Mouse (Mus musculus) embryonic facial prominence, embryonic 13.5 days (tissue): ENCODE data around the gene Olfr524. TPM values are rescaled to one million over a fixed set of nuclear protein-coding genes. Genes with fewer than 3 reads are reported as not detected.

Experiments used
- ATAC-seq: fragments of 200-750 bp; cut with Nextera tagmentation; 2 replicates; pipeline ENCODE4 v1.8.0; 2017; ENCODE audit warnings: low read depth; ENCODE audit not compliant: insufficient number of reproducible peaks, insufficient read depth, low FRiP score, low TSS enrichment
- H3K27ac ChIP-seq: fragments of 300-500 bp; sonication (generic); 2 replicates; pipeline ENCODE4 v1.5.1; 2015; ENCODE audit warnings: moderate library complexity, mild to moderate bottlenecking, inconsistent platforms
- H3K27me3 ChIP-seq: fragments of 300-500 bp; sonication (generic); 2 replicates; pipeline ENCODE4 v1.6.1; 2015; ENCODE audit warnings: mild to moderate bottlenecking, inconsistent platforms
- H3K36me3 ChIP-seq: fragments of 300-500 bp; sonication (generic); 2 replicates; pipeline ENCODE4 v1.6.1; 2015; ENCODE audit warnings: mild to moderate bottlenecking, inconsistent platforms
- H3K4me1 ChIP-seq: fragments of 300-500 bp; sonication (generic); 2 replicates; pipeline ENCODE4 v1.6.1; 2015; ENCODE audit warnings: inconsistent platforms
- H3K4me2 ChIP-seq: fragments of 300-500 bp; sonication (generic); 2 replicates; pipeline ENCODE4 v1.6.1; 2015; ENCODE audit warnings: moderate library complexity, mild to moderate bottlenecking, inconsistent platforms
- H3K4me3 ChIP-seq: fragments of 300-500 bp; sonication (generic); 2 replicates; pipeline ENCODE4 v1.5.1; 2015; ENCODE audit warnings: mild to moderate bottlenecking, inconsistent platforms
- H3K9ac ChIP-seq: fragments of 300-500 bp; sonication (generic); 2 replicates; pipeline ENCODE4 v1.6.1; 2015; ENCODE audit warnings: mild to moderate bottlenecking, inconsistent platforms
- H3K9me3 ChIP-seq: fragments of 300-500 bp; sonication (generic); 2 replicates; pipeline ENCODE4 v1.6.1; 2016; ENCODE audit warnings: inconsistent platforms
- WGBS: fragments of 180-500 bp; shearing (Covaris S2); methylation state at CpG from one replicate; pipeline ENCODE4 v1.1.7; 2015; ENCODE audit warnings: mixed read lengths; 5-methylcytosine and 5-hydroxymethylcytosine counted together
- polyA plus RNA-seq: library from polyadenylated mRNA; unstranded; fragments of >200 nt; fragmentation: Nextera tagmentation; extraction: Ambion mirVana; gene quantifications from 2 replicates; pipeline ENCODE4 v1.2.1, GENCODE M21; 2015

Gene Olfr524
- polyA plus RNA-seq, 1 experiment from 2014 or later, result not detected

DNA sequence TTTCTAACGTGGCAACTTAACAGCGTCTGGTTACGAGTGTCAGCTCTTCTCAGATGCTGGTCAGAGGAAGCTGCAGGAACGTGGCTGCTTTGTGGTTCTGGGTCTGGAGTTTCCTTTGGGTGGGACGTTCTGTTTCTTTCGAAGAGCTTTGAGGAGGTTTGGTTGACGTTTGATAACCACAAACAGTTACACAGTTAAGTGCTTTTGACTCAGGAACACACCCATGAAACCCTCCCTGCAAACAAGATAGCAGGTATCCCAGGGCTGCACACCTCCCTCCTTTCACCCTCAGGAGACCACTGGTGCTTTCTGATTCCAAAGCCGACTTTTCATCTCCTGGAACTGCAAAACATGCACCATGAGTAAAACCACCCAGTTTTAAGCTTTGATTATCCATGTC, 2.4 kb upstream of the Olfr524 start:
- Histone ChIP-seq H3K27ac (no peak overlapping the region), H3K4me2 (no peak overlapping the region), H3K9me3 (no peaks in the 10 kb centered on the region), H3K36me3 (no peaks in the 10 kb centered on the region), H3K4me1 (no peaks in the 10 kb centered on the region), H3K4me3 (no peak overlapping the region), H3K27me3 (no peaks in the 10 kb centered on the region), H3K9ac (no peak overlapping the region)
- ATAC-seq, result no peak
- WGBS, result 73% methylated on average over 8 of the region's 8 CpGs

- H3K36me3 ChIP-seq, result no peaks in the 10 kb centered on the region
- H3K9me3 ChIP-seq, result no peaks in the 10 kb centered on the region
- H3K27me3 ChIP-seq, result no peaks in the 10 kb centered on the region
- H3K27ac ChIP-seq, result no peak overlapping the region
- H3K4me3 ChIP-seq, result no peak overlapping the region
- no peak overlapping the region for H3K9ac ChIP-seq
- no peaks in the 10 kb centered on the region for H3K4me1 ChIP-seq
- ATAC-seq, result no peak
- no peak overlapping the region for H3K4me2 ChIP-seq
- WGBS, result 80% methylated on average over 3 of the region's 3 CpGs
These were observed 1.1 kb upstream of the Olfr524 start for GRCm38 (mm10) chr7:140206904-140207303.

DNA sequence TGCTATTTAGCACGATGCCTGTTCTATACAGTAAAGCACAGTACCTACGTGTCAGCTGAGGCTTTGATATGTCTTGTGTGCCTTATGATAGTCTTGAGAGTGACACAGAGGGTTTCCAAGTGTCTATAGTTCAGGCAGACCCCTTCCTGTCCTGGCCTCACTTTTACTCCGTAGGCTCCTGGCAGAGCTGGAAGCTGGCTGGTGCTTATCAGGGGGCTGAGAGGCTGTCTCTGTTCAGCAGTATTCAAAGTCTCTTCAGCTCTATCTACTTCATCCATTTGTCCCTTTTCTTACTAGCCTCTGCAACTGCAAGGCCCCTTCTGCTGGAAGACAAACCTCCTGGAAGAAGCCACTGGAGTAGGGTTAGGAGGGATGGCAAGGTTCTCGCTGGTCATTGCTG, 4.7 kb downstream of the Olfr524 start:
- no peaks in the 10 kb centered on the region for H3K27me3 ChIP-seq
- no peaks in the 10 kb centered on the region for H3K4me1 ChIP-seq
- H3K4me3 ChIP-seq, result no peak overlapping the region
- H3K4me2 ChIP-seq, result no peak overlapping the region
- ATAC-seq, result no peak
- no peaks in the 10 kb centered on the region for H3K36me3 ChIP-seq
- H3K27ac ChIP-seq, result no peak overlapping the region
- H3K9me3 ChIP-seq, result no peaks in the 10 kb centered on the region
- no peak overlapping the region for H3K9ac ChIP-seq
- WGBS, result 88% methylated on average over 4 of the region's 4 CpGs

DNA sequence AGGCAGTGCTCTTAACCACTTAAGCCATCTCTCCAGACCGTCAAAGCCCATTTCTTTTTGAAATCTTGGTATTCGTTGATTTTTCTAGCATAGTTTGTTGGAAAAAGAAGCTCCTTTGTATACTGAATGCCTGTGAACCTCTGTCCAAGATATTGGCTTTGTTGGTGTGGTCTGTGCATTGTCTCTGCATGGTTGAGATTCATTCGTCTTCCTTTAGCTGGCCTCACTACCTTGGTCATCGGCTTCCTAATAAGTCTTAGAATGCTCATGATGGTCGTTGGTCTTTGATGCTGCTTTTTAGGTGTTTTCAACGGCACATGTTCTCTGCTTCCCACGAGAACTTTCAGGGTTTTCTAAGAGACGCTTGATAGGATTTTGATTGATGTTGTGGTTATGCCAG, 9.8 kb downstream of the Olfr524 start:
- H3K4me2 ChIP-seq, result no peak overlapping the region
- no peaks in the 10 kb centered on the region for H3K36me3 ChIP-seq
- H3K27ac ChIP-seq, result no peak overlapping the region
- no peaks in the 10 kb centered on the region for H3K4me1 ChIP-seq
- H3K27me3 ChIP-seq, result no peaks in the 10 kb centered on the region
- no peaks in the 10 kb centered on the region for H3K9me3 ChIP-seq
- 72% methylated on average over 8 of the region's 8 CpGs for WGBS
- ATAC-seq, result no peak
- no peak overlapping the region for H3K9ac ChIP-seq
- H3K4me3 ChIP-seq, result no peak overlapping the region

GRCm38 (mm10) chr7:140194031-140194430, 11.7 kb downstream of the Olfr524 start:
- H3K9ac ChIP-seq, result no peak overlapping the region
- no peak overlapping the region for H3K4me3 ChIP-seq
- 83% methylated on average over 4 of the region's 4 CpGs for WGBS
- H3K36me3 ChIP-seq, result no peaks in the 10 kb centered on the region
- H3K27ac ChIP-seq, result no peak overlapping the region
- H3K4me2 ChIP-seq, result no peak overlapping the region
- no peak for ATAC-seq
- H3K9me3 ChIP-seq, result no peaks in the 10 kb centered on the region
- H3K27me3 ChIP-seq, result no peaks in the 10 kb centered on the region
- H3K4me1 ChIP-seq, result no peaks in the 10 kb centered on the region

DNA sequence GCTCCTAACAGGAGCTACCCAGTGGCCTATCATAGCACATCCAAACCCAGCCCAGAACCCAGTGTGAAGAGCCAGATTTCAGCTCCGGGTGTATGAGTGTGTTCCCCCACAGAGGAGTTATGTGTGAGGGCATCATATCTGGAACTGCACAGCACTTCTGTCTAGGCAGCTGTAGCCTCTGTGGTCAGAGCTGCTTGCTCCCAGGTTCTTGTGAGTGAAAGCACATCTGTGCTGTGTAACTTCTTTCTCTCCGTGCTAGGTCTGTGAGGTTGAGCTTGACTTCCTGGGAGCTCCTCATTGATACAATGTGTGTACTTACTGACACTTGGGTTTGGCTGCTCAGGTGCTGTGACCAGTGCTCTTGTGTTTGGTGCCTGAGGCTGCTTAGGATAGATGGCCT, 12.9 kb downstream of the Olfr524 start:
- 79% methylated on average over 2 of the region's 2 CpGs for WGBS
- H3K4me1 ChIP-seq, result no peaks in the 10 kb centered on the region
- ATAC-seq, result no peak

GRCm38 (mm10) chr7:140192445-140192844, 13.3 kb downstream of the Olfr524 start:
- Histone ChIP-seq H3K4me3 (no peak overlapping the region), H3K9ac (no peak overlapping the region), H3K27ac (no peak overlapping the region), H3K27me3 (no peaks in the 10 kb centered on the region), H3K4me2 (no peak overlapping the region), H3K4me1 (no peaks in the 10 kb centered on the region), H3K9me3 (no peaks in the 10 kb centered on the region), H3K36me3 (no peaks in the 10 kb centered on the region)
- 64% methylated on average over 2 of the region's 2 CpGs for WGBS
- no peak for ATAC-seq

More for the DNA sequence above, 12.9 kb downstream of the Olfr524 start:
- no peaks in the 10 kb centered on the region for H3K27me3 ChIP-seq
- H3K4me2 ChIP-seq, result no peak overlapping the region
- H3K9ac ChIP-seq, result no peak overlapping the region
- no peaks in the 10 kb centered on the region for H3K9me3 ChIP-seq
- no peak overlapping the region for H3K27ac ChIP-seq
- no peaks in the 10 kb centered on the region for H3K36me3 ChIP-seq
- H3K4me3 ChIP-seq, result no peak overlapping the region

DNA sequence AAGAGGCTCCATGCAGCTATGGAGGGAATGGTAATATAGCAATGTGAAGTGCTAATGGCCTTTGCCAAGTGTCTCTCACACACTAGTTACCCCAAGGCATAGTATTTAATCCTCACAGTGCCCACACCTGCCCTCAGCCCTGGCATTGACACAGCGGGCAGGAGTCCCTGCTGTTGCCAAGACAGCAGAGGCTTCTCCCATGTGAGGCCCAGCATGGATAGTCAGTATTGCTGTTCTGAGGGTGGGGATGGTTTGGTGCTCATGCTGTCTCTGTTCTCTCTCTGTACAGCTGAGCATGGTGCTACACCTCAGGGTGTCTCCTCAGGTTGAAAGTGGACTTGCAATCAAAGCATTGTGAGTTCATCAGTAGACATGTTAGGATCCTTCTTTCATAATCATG, 15.3 kb downstream of the Olfr524 start:
- H3K4me3 ChIP-seq, result no peak overlapping the region
- H3K9me3 ChIP-seq, result no peaks in the 10 kb centered on the region
- no peak overlapping the region for H3K27ac ChIP-seq
- 81% methylated on average over 1 of the region's 1 CpGs for WGBS
- H3K4me2 ChIP-seq, result no peak overlapping the region
- H3K4me1 ChIP-seq, result no peaks in the 10 kb centered on the region
- ATAC-seq, result no peak
- H3K27me3 ChIP-seq, result no peaks in the 10 kb centered on the region
- H3K36me3 ChIP-seq, result no peaks in the 10 kb centered on the region
- no peak overlapping the region for H3K9ac ChIP-seq

DNA sequence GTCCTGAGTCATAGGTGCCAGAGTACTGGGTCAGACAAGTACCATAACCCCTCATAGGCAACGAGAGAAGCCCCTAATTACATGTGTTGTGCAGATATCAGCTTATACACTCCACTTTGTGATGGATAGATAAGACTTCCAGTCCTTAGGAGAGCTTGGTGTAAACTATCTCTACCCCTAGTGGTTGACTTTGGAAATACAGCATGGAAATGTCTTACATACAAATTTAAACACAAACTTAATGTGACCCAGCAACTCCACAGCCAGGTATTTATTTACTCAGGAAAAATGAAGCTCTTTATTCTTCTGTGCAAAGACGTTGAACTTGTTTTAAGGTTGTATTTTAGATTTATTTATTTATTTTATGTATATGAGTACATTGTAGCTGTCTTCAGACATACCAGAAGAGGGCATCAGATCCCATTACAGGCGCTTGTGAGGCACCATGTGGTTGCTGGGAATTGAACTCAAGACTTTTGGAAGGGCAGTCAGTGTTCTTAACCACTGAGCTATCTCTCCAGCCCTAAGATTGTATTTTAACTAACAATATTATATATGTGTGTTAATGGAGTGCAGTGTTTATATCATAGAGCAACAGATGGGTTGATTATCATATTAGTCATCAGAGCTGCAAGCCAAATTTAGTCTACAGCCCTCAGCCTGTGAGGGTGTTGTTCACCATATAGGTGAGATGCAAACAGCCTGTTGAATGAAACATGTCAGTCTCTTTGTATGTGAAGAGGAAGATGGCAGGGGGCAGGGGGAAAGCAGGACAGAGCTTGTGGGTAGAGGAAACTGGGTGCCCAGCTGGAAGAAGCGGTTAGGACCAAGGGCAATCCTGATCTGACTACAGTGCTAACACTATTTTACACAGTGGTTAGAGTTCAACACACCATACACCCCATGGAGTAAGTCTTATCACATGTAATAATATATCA, 17.1 kb downstream of the Olfr524 start:
- Histone ChIP-seq H3K36me3 (no peaks in the 10 kb centered on the region), H3K9me3 (no peaks in the 10 kb centered on the region), H3K4me2 (no peak overlapping the region), H3K4me1 (no peaks in the 10 kb centered on the region), H3K27me3 (no peaks in the 10 kb centered on the region), H3K27ac (no peak overlapping the region), H3K4me3 (no peak overlapping the region), H3K9ac (no peak overlapping the region)
- 53% methylated on average over 4 of the region's 4 CpGs for WGBS
- ATAC-seq, result no peak

DNA sequence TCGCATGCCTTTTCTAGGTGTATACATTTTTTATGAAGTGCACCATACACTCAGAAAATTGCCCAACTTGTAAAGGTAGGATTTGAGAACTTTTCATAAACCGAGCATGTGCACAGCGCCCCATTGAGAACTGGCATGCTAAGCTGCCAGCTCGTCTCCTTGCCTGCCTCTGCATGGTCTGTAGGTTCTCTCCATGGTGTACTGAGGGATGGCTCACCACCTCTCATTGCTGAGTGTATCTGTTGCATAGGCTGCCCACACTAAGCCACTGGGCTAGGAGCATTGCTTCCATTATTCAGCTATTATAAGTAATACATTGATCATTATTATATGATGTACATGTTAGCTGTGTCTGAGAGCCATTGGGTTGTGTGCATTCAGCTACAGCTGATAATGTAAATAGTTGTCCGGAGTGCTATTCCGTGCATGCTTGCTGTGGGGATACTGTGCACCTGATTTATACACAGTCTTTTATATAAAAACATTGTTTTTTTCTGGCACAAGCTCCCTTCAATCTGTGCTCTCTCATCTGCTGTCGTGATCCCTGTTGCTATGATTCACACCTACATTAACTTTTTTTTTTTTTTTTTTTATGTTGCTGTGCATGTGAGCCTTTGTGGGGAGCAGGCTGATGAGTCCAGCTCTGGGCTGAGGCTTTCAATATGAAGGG, 17.9 kb downstream of the Olfr524 start:
- 81% methylated on average over 7 of the region's 7 CpGs for WGBS
- no peaks in the 10 kb centered on the region for H3K4me1 ChIP-seq
- no peak for ATAC-seq

DNA sequence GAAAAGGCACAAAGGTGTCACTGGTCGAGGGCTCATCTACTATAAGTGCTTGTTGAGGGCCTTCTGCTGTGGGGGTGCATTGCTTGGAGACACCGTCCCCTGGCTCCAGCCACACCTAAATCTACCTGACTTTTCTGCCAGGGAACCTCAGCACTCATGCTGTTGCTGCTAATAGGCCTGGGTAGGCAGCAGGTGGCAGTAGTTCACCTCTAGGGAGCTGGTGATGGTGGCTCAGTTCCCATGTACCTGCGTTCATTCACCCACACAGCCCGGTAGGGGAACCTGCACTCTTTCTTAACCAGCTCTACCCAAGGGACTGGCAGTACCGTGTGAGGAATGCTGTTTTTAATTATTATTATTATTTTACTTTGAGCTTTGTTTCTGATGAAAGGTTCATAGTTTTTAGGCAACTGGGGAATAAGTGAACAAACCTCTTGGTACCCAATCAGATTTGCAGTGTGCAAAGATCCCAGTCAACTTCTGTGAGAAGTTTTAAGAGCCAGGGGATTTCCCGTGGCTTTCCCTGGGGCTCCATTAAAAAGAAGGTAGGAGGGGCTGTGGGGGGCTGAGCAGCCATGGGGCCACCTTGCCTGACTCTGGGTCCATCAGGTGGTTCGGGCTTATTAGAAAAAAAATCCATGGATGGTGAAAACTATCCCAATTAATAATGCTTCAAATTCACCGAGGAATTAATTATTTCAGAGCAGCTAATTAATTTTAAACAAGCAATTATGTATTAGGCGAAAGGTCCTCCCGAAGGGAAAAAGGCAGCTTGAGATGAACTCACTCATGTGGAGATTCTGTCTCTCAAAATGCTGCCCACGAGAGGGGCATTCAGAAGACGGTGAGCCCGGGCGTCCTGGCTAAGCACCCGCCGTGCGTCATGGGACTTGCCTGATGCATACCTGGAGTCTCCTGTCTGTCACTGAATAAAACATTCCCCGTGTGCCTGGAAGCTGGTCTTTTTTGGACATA, 18.8 kb downstream of the Olfr524 start:
- no peaks in the 10 kb centered on the region for H3K4me1 ChIP-seq

More for the DNA sequence above, 17.9 kb downstream of the Olfr524 start:
- Histone ChIP-seq H3K36me3 (no peaks in the 10 kb centered on the region), H3K27ac (no peak overlapping the region), H3K9me3 (no peaks in the 10 kb centered on the region), H3K4me2 (no peak overlapping the region), H3K27me3 (no peaks in the 10 kb centered on the region), H3K9ac (no peak overlapping the region), H3K4me3 (no peak overlapping the region)

More for the DNA sequence above, 18.8 kb downstream of the Olfr524 start:
- H3K27ac ChIP-seq, result no peak overlapping the region
- H3K9me3 ChIP-seq, result no peaks in the 10 kb centered on the region
- H3K36me3 ChIP-seq, result no peaks in the 10 kb centered on the region
- 0 out of 2 replicates have a peak, but pooled peaks have one; percentile 26 for ATAC-seq
- H3K4me3 ChIP-seq, result no peak overlapping the region
- no peaks in the 10 kb centered on the region for H3K27me3 ChIP-seq
- 64% methylated on average over 18 of the region's 18 CpGs for WGBS
- no peak overlapping the region for H3K9ac ChIP-seq
- no peak overlapping the region for H3K4me2 ChIP-seq
